Mouse (Mus musculus): ENCODE measurements around the gene Psma6. TPM values are rescaled to one million over a fixed set of nuclear protein-coding genes. Genes with fewer than 3 reads are reported as not detected.

Psma6 gene
- polyA plus RNA-seq, 1 experiment from 2014 or later = 212 TPM

GRCm38 (mm10) chr12:55463087-55463486 is 79.1 kb downstream of the Psma6 start:
- no peaks in the 10 kb centered on the region for H3K27me3 ChIP-seq
- no peak for TF ChIP-seq CTCF (IDR thresholded peaks at IDR 0.05)
- POLR2A ChIA-PET = interaction anchor here (0.8 kb wide), 1 partner anchor 16 kb away, joined by 3 read pairs; no protein-coding TSS in a partner anchor
- DNase-seq (ENCODE audit: low read depth, low spot score) (no peak), ATAC-seq (no peak)
- in situ Hi-C loops (cut with MboI; ENCODE audit: low pct_unique_long_range_greater_than_20kb) = no loop called here
- CTCF ChIA-PET = no interaction called here

- in situ Hi-C loops (cut with MboI; ENCODE audit: low pct_unique_long_range_greater_than_20kb) = no loop called here
- ATAC-seq (peak; percentile 28), DNase-seq (ENCODE audit: low read depth, low spot score) (no peak)
- ChIA-PET CTCF (interaction anchor here (1.1 kb wide), 1 partner anchor 11 kb away, joined by 3 read pairs; no protein-coding TSS in a partner anchor), POLR2A (interaction anchor here (0.8 kb wide), 1 partner anchor 17 kb away, joined by 3 read pairs; no protein-coding TSS in a partner anchor)
- TF ChIP-seq CTCF (IDR thresholded peaks at IDR 0.05) = no peak
- H3K27me3 ChIP-seq = no peaks in the 10 kb centered on the region
Observed at GRCm38 (mm10) chr12:55463992-55464845, 80.2 kb downstream of the Psma6 start.

- CTCF ChIA-PET = interaction anchor here (0.8 to 1.1 kb wide), 3 partner anchors 8 to 29 kb away, joined by 3 to 4 read pairs (median 4); no protein-coding TSS in a partner anchor
- no peak for TF ChIP-seq CTCF (IDR thresholded peaks at IDR 0.05)
- no peaks in the 10 kb centered on the region for H3K27me3 ChIP-seq
- ATAC-seq = peak; percentile 9
- DNase-seq (ENCODE audit: low read depth, low spot score) = no peak
- POLR2A ChIA-PET = interaction anchor here (0.6 to 1.4 kb wide), 4 partner anchors 13 to 155 kb away, joined by 3 read pairs; no protein-coding TSS in a partner anchor
- in situ Hi-C loops (cut with MboI; ENCODE audit: low pct_unique_long_range_greater_than_20kb) = no loop called here
Observed at GRCm38 (mm10) chr12:55464846-55465361, 80.9 kb downstream of the Psma6 start.

GRCm38 (mm10) chr12:55465401-55465983 is 81.5 kb downstream of the Psma6 start:
- no peak for DNase-seq (ENCODE audit: low read depth, low spot score)
- in situ Hi-C loops (cut with MboI; ENCODE audit: low pct_unique_long_range_greater_than_20kb) = no loop called here
- peak; percentile 46 for ATAC-seq
- H3K27me3 ChIP-seq = no peaks in the 10 kb centered on the region
- no peak for TF ChIP-seq CTCF (IDR thresholded peaks at IDR 0.05)
- ChIA-PET POLR2A (interaction anchor here (0.6 to 1.4 kb wide), 4 partner anchors 12 to 156 kb away, joined by 3 read pairs; no protein-coding TSS in a partner anchor), CTCF (interaction anchor here (0.8 to 1.1 kb wide), 3 partner anchors 8 to 28 kb away, joined by 3 to 4 read pairs (median 4); no protein-coding TSS in a partner anchor)

- peak; percentile 65 for ATAC-seq
- TF ChIP-seq CTCF (IDR thresholded peaks at IDR 0.05) = no peak
Observed at GRCm38 (mm10) chr12:55466088-55466701, 82.2 kb downstream of the Psma6 start.

GRCm38 (mm10) chr12:55466816-55467215 is 82.8 kb downstream of the Psma6 start:
- no peak for TF ChIP-seq CTCF (IDR thresholded peaks at IDR 0.05)
- DNase-seq (ENCODE audit: low read depth, low spot score) (no peak), ATAC-seq (no peak)
- H3K27me3 ChIP-seq = no peaks in the 10 kb centered on the region
- ChIA-PET POLR2A (interaction anchor here (0.7 kb wide), 1 partner anchor 103 kb away, joined by 3 read pairs; no protein-coding TSS in a partner anchor), CTCF (interaction anchor here (1.1 kb wide), 1 partner anchor 20 kb away, joined by 3 read pairs; no protein-coding TSS in a partner anchor)
- in situ Hi-C loops (cut with MboI; ENCODE audit: low pct_unique_long_range_greater_than_20kb) = no loop called here

More at GRCm38 (mm10) chr12:55466088-55466701, 82.2 kb downstream of the Psma6 start:
- no peaks in the 10 kb centered on the region for H3K27me3 ChIP-seq
- POLR2A ChIA-PET = interaction anchor here (0.7 to 1.4 kb wide), 3 partner anchors 19 to 102 kb away, joined by 3 read pairs; no protein-coding TSS in a partner anchor
- in situ Hi-C loops (cut with MboI; ENCODE audit: low pct_unique_long_range_greater_than_20kb) = no loop called here
- DNase-seq (ENCODE audit: low read depth, low spot score) = no peak
- CTCF ChIA-PET = interaction anchor here (1.1 kb wide), 1 partner anchor 20 kb away, joined by 3 read pairs; no protein-coding TSS in a partner anchor

- in situ Hi-C loops (cut with MboI; ENCODE audit: low pct_unique_long_range_greater_than_20kb) = no loop called here
- no peak for TF ChIP-seq CTCF (IDR thresholded peaks at IDR 0.05)
- DNase-seq (ENCODE audit: low read depth, low spot score) (no peak), ATAC-seq (no peak)
- CTCF ChIA-PET = no interaction called here
- no peaks in the 10 kb centered on the region for H3K27me3 ChIP-seq
- POLR2A ChIA-PET = interaction anchor here (1.0 to 1.1 kb wide), 2 partner anchors 25 to 35 kb away, joined by 3 read pairs; partner anchors contain the start of gene Nfkbia
Observed at GRCm38 (mm10) chr12:55467331-55468180, 83.5 kb downstream of the Psma6 start.

Other genes with a start within 250 kb of the Psma6 start
- 37.6 TPM for gene Srp54b, start 229.1 kb upstream of the Psma6 start, polyA plus RNA-seq (2021)
- not detected for gene 1700047I17Rik2, start 184.6 kb upstream of the Psma6 start, polyA plus RNA-seq (2021)
- 45.6 TPM for gene Srp54c, start 154.1 kb upstream of the Psma6 start, polyA plus RNA-seq (2021)
- gene 1110008L16Rik, start 84.6 kb upstream of the Psma6 start, polyA plus RNA-seq (2021) = 18.7 TPM
- 20.4 TPM for gene Ppp2r3c, start 81.2 kb upstream of the Psma6 start, polyA plus RNA-seq (2021)
- gene Nfkbia, start 108.4 kb downstream of the Psma6 start, polyA plus RNA-seq (2021) = 47.7 TPM
- gene Aldoart2, start 181.0 kb downstream of the Psma6 start, polyA plus RNA-seq (2021) = 12.8 TPM
- gene Insm2, start 215.2 kb downstream of the Psma6 start, polyA plus RNA-seq (2021) = 0.03 TPM